Mouse (Mus musculus): Measurements from ENCODE around the gene BC049715.
"Not testable (repeated sequence)": the region's sequence is repeated elsewhere in the genome, so short reads cannot be mapped to it uniquely, and the experiment has no call there.

The BC049715 gene

GRCm38 (mm10) chr6:136850267-136850666 lies 22.8 kb downstream of the BC049715 start:
- no peak for DNase-seq (ENCODE audit: low spot score)

- DNase-seq (ENCODE audit: low spot score) = no peak
Observed at GRCm38 (mm10) chr6:136852348-136852747, 24.9 kb downstream of the BC049715 start.

- DNase-seq (ENCODE audit: low spot score) = no peak
Observed at GRCm38 (mm10) chr6:136852762-136853161, 25.3 kb downstream of the BC049715 start.

GRCm38 (mm10) chr6:136854361-136854781 lies 26.9 kb downstream of the BC049715 start:
- no peak for DNase-seq (ENCODE audit: low spot score)

GRCm38 (mm10) chr6:136855183-136855582 lies 27.8 kb downstream of the BC049715 start:
- DNase-seq (ENCODE audit: low spot score) = no peak

- no peak for DNase-seq (ENCODE audit: low spot score)
Observed at GRCm38 (mm10) chr6:136856071-136856636, 28.7 kb downstream of the BC049715 start.

GRCm38 (mm10) chr6:136857186-136857872 lies 29.9 kb downstream of the BC049715 start, which contains the start of gene Art4:
TSS of gene Art4 (minus strand) at chr6:136857733.
- no peak for DNase-seq (ENCODE audit: low spot score)

GRCm38 (mm10) chr6:136857873-136858260 lies 30.4 kb downstream of the BC049715 start:
- DNase-seq (ENCODE audit: low spot score) = no peak

GRCm38 (mm10) chr6:136858420-136858819 lies 31.0 kb downstream of the BC049715 start:
- no peak for DNase-seq (ENCODE audit: low spot score)

GRCm38 (mm10) chr6:136861020-136861419 lies 33.6 kb downstream of the BC049715 start:
- DNase-seq (ENCODE audit: low spot score) = no peak

- DNase-seq (ENCODE audit: low spot score) = no peak
Observed at GRCm38 (mm10) chr6:136865360-136865759, 37.9 kb downstream of the BC049715 start.

GRCm38 (mm10) chr6:136866150-136866549 lies 38.7 kb downstream of the BC049715 start:
- no peak for DNase-seq (ENCODE audit: low spot score)

- no peak for DNase-seq (ENCODE audit: low spot score)
Observed at GRCm38 (mm10) chr6:136868921-136869320, 41.5 kb downstream of the BC049715 start.

GRCm38 (mm10) chr6:136874599-136874998 lies 47.2 kb downstream of the BC049715 start:
- no peak for DNase-seq (ENCODE audit: low spot score)

- no peak for DNase-seq (ENCODE audit: low spot score)
Observed at GRCm38 (mm10) chr6:136875670-136876069, 48.2 kb downstream of the BC049715 start, which contains the start of gene Mgp. TSS of gene Mgp (minus strand) at chr6:136875823.

- no peak for DNase-seq (ENCODE audit: low spot score)
Observed at GRCm38 (mm10) chr6:136881678-136882077, 54.3 kb downstream of the BC049715 start.

GRCm38 (mm10) chr6:136883431-136883915 lies 56.0 kb downstream of the BC049715 start:
- no peak for DNase-seq (ENCODE audit: low spot score)

- no peak for DNase-seq (ENCODE audit: low spot score)
Observed at GRCm38 (mm10) chr6:136883961-136884360, 56.5 kb downstream of the BC049715 start.

GRCm38 (mm10) chr6:136884766-136885165 lies 57.3 kb downstream of the BC049715 start:
- DNase-seq (ENCODE audit: low spot score) = not testable (repeated sequence)

- no peak for DNase-seq (ENCODE audit: low spot score)
Observed at GRCm38 (mm10) chr6:136887854-136888253, 60.4 kb downstream of the BC049715 start.

GRCm38 (mm10) chr6:136889067-136889466 lies 61.6 kb downstream of the BC049715 start:
- DNase-seq (ENCODE audit: low spot score) = no peak

GRCm38 (mm10) chr6:136889554-136889953 lies 62.1 kb downstream of the BC049715 start:
- DNase-seq (ENCODE audit: low spot score) = no peak

Measured in urinary bladder, postnatal 10 days (tissue).